Mouse (Mus musculus) thymus, adult 2 months (tissue): ENCODE results near the gene Abhd17c.

Experiments
- CTCF ChIP-seq: fragments of 200-500 bp; IDR thresholded peaks from 2 replicates; pipeline ENCODE4 v1.5.1; 2012; ENCODE audit warnings: mild to moderate bottlenecking, control low read depth, low read length, moderate library complexity, borderline replicate concordance; ENCODE audit not compliant: control insufficient read depth, poor library complexity, insufficient read depth; ENCODE audit errors: extremely low read depth
- POLR2A ChIP-seq: fragments of 200-500 bp; IDR thresholded peaks from 2 replicates; pipeline ENCODE4 v1.6.1; 2012; ENCODE audit warnings: mild to moderate bottlenecking, low read length, control low read depth, moderate library complexity; ENCODE audit not compliant: control insufficient read depth, poor library complexity, insufficient read depth; ENCODE audit errors: extremely low read depth

GRCm38 (mm10) chr7:84168355-84168754, 16.7 kb upstream of the Abhd17c start:
- TF ChIP-seq CTCF (no peak), POLR2A (no peak)
